14 mouse cellular contexts compared by ENCODE assay signal in the genomic region with DNA sequence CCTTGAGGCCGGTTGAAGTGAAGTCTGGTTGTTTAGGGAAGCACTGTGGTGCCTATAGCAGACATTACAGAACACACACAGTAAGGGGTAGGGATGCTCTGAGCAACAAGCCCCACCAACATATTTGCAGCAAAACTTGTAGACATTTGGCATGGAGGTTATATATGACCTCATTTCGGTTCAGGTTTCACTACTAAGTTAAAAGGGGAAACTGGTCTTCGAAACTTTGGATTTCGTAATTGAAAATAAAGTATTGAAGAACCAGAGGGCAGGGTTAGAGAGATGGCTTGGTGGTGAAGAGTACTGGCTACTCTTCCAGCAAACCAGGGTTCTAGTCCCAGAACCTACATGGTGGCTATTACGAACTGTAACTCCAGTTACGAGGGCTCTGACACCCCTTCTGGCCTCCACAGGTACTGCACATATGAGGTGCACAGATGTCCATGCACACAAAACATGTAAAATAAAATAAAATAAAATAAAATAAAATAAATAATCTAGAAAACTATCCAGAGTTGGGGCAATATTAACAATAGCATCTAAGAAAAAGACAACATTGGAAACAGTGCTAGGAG. TPM values are rescaled to one million over a fixed set of nuclear protein-coding genes. Genes with fewer than 3 reads are reported as not detected.
DNase-seq lines count a peak whose midpoint lies in the region; ATAC-seq and TF ChIP-seq lines count a peak whose summit lies in the region.
"Had no signal": no experiment of that assay in that cellular context is flagged by ENCODE, and none has a peak within 500 bp of the region (broad histone marks: within the 10 kb centered on the region; RNA-seq: fewer than 3 reads in every experiment).

No protein-coding gene starts in this region.

- no peak overlapping the region for H3K4me3 ChIP-seq in left cerebral cortex, adult 2 months
- H3K4me3 ChIP-seq: heart, embryonic 15.5 days; kidney, embryonic 15.5 days; neural tube, embryonic 13.5 days had no signal

- no peak overlapping the region for H3K27ac ChIP-seq in left cerebral cortex, adult 2 months
- H3K27ac ChIP-seq: heart, embryonic 15.5 days; kidney, embryonic 15.5 days; neural tube, embryonic 13.5 days had no signal

- no peak for DNase-seq in left cerebral cortex, adult 2 months (ENCODE audit: extremely low spot score in 1 of 2, low spot score in 2 of 2)
- DNase-seq in left cerebral cortex, postnatal 36 days (ENCODE audit: low spot score in 2 of 2) = no peak
- DNase-seq in CD4-positive helper T cell, adult 2 months (ENCODE audit: low read depth, low spot score) = peak; percentile 35
- peak; percentile 63 for DNase-seq in NIH3T3 (ENCODE audit: low read depth)
- no peak for DNase-seq in frontal cortex, adult 2 months (ENCODE audit: extremely low spot score in 1 of 2, low spot score in 1 of 2)
- no peak for DNase-seq in right cerebral cortex, postnatal 4 days
- DNase-seq: adrenal gland, adult 2 months; cerebellum, postnatal 36 days had no signal

- TF ChIP-seq CTCF in left cerebral cortex, adult 2 months (IDR thresholded peaks at IDR 0.05) = peak; percentile 41

- ATAC-seq in megakaryocyte-erythroid progenitor cell, adult 5-6 weeks (replicated peaks; ENCODE audit: low FRiP score, low TSS enrichment, poor library complexity, severe bottlenecking) = 0 out of 2 replicates have a peak, but pooled peaks have one; percentile 59
- ATAC-seq: forebrain, embryonic 16.5 days had no signal

- intact Hi-C loops in left cerebral cortex, adult 2 months (cut with DNase I) = no loop called here
- intact Hi-C loops in left cerebral cortex, postnatal 36 days (cut with DNase I) = no loop called here

RNA-seq across cellular contexts. Expression of gene Enthd1, which starts 1.2 kb away (rescaled TPM):
- not detected for total RNA-seq in left cerebral cortex, adult 2 months (2021)
- not detected for total RNA-seq in left cerebral cortex, postnatal 36 days (2021)
- total RNA-seq in megakaryocyte-erythroid progenitor cell, adult 5-6 weeks (2014; fragmentation: Nextera tagmentation) = not detected in 2 replicates
- total RNA-seq in megakaryocyte-erythroid progenitor cell, adult 5-6 weeks (2017) = not detected in 2 replicates
- 0.04 TPM in 1 of 2 replicates, not detected in the other for polyA plus RNA-seq in frontal cortex, adult 2 months (2012; rRNA removed)
- total RNA-seq: adrenal gland, adult 2 months had no signal
- polyA plus RNA-seq: adrenal gland, adult 2 months; forebrain, embryonic 16.5 days; heart, embryonic 15.5 days; kidney, embryonic 15.5 days; liver, embryonic 16.5 days; neural tube, embryonic 13.5 days had no signal

RNA-seq across cellular contexts. Expression of gene Grap2, which starts 8.7 kb away (rescaled TPM):
- under 1 TPM; 0.44 to 0.66 TPM for total RNA-seq in left cerebral cortex, adult 2 months (2021)
- total RNA-seq in left cerebral cortex, postnatal 36 days (2021) = under 1 TPM; 0.35 to 0.50 TPM
- 2.0 and 7.1 TPM in 2 replicates for total RNA-seq in megakaryocyte-erythroid progenitor cell, adult 5-6 weeks (2014; fragmentation: Nextera tagmentation)
- total RNA-seq in megakaryocyte-erythroid progenitor cell, adult 5-6 weeks (2017) = 1.1 and 7.0 TPM in 2 replicates
- polyA plus RNA-seq in frontal cortex, adult 2 months (2012; rRNA removed) = 0.14 and 0.27 TPM in 2 replicates
- polyA plus RNA-seq: forebrain, embryonic 16.5 days had no signal

Comparison
In these comparisons a context has a peak if more than half of its experiments do, and no peak if none do; other contexts are left out.
1. DNase-seq: peak in CD4-positive helper T cell, adult 2 months (single experiment) and NIH3T3 (single experiment); none in left cerebral cortex, adult 2 months (0 of 2), left cerebral cortex, postnatal 36 days (0 of 2), frontal cortex, adult 2 months (0 of 2) and right cerebral cortex, postnatal 4 days (single experiment).